Mouse (Mus musculus) spleen, adult 10 weeks (tissue): ENCODE results near the gene Kif24. TPM values are rescaled to one million over a fixed set of nuclear protein-coding genes. Genes with fewer than 3 reads are reported as not detected.

Experiments
- polyA plus RNA-seq: library from polyadenylated mRNA; stranded (reverse); fragments of 350-450 nt; fragmentation: Illumina TruSeq; extraction: RNeasy Lipid Tissue Mini Kit (QIAGEN cat#74804); gene quantifications from one replicate; pipeline ENCODE4 v1.2.3, GENCODE M21; 2015; ENCODE audit warnings: low replicate concordance; ENCODE audit not compliant: insufficient read depth

Gene Kif24
- 3.5 TPM for polyA plus RNA-seq

DNA sequence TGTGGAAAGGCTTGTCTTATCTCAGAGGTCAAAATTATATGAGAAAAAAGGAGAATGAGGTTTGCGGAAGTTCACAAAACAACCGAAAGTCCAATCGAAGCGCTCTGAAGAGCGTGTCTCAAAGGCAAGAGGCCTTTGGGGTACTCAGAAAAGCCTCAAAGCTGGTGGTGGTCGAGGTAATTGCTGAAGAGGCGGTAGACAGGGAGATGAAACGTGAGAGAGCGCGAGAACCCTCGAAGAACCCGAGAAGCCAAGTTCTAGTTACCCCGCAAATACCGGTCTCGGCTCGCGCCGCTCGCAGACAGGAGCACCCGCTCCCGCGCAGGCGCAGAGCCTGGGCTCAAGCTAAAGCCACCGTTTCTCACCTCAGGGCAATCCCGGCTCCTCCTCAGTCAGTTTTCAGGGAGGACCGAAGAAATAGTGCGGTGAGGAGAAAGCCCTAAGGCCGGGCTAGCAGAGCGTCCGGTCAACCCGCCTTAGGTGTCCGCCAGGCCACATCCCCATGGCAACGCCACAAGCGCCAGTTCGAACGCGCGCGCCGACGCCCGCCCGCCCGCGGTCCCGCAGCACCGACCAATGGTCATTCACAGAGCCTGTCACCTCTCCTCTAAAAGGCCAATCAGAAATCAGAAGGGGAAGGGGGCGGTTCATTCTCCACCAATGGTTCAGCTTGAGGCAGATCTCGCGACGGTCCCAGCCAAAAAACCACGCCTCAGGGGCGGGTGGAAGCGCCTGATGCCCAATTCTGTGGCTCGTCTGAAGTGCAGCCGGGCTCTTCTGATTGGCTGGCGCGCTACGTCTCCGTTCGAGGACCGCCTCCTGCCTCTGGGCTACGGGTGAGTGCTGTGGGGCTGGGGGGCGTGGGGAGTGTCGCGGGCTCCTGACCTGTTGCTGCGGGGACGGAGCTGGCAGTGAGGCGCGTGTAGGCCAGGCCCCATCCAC is at the start of gene Kif24, which contains the start of gene Nudt2:
Gene Kif24, minus strand, starts transcription at position 543 of the 942 bp plus-strand sequence.
Gene Nudt2, plus strand, starts transcription at position 807 of the 942 bp plus-strand sequence.

DNA sequence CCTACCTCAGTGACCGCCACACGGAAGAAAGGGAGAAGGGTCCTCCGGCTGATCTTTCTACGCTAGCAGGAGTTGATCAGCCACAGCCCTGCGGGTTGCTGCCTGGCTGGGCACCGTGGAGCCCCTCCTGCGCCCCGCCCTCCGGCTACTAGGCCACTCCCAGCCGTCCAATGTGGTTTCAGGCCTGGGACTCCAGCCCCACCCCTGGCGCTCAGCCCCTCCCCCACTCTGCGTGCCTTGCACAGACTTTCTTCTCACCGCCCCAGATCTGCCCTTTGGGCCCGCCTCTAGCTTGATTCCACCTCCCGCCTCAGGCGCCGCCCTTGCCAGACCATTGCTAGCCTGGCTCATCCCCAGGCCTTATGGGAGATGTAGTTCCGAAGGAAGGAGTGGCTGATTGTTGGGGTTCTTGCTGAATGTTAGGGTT is 38.3 kb upstream of the Kif24 start, which contains the start of gene AI464131:
Gene AI464131, minus strand, starts transcription at position 91 of the 427 bp plus-strand sequence.

DNA sequence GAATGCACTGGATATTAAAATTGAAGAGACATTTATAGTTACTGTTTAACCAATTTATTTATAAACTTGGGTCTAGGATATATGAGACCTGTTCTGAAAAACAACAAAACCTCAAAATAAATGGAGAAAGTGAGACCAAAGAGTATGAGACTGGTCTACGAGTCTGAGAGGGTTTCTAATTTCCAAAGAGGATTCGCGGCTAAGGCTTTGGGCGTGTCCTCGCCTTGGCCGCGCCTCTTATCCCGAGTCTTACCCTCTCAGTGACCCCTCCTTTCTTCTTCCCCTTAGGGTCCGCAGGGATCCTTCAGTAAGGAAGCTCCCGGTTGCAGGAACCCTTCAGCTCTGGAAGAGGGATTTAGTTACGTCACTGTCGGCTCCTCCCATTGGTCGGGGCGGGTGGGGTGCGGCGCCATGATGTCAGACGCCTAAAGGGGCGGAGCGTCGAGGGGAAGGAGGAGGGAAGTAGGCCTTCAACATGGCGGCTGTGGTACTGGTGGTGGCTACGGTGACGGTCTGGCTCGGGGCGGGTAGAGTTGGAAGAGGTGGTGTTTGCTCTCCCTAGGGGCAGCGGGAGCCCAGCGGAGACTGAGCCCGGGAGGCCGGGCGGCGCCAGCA is 116.0 kb downstream of the Kif24 start, which contains the start of gene Ubap1:
Gene Ubap1, plus strand, starts transcription at position 413 of the 615 bp plus-strand sequence.

Other genes with a start within 250 kb of the Kif24 start
- 28.3 TPM for gene Ubap2, start 189.7 kb downstream of the Kif24 start, polyA plus RNA-seq
- gene Dcaf12, start 150.0 kb downstream of the Kif24 start, polyA plus RNA-seq = 92.7 TPM
- 58.5 TPM for gene Ubap1, start 115.9 kb downstream of the Kif24 start, polyA plus RNA-seq
- 14.7 TPM for gene Nudt2, start 264 bp upstream of the Kif24 start, polyA plus RNA-seq
- gene AI464131, start 38.2 kb upstream of the Kif24 start, polyA plus RNA-seq = 1.3 TPM
- not detected for gene 1110017D15Rik, start 52.4 kb upstream of the Kif24 start, polyA plus RNA-seq
- gene Fam219a, start 104.7 kb upstream of the Kif24 start, polyA plus RNA-seq = 13.6 TPM
- 0.66 TPM for gene Dnaic1, start 104.9 kb upstream of the Kif24 start, polyA plus RNA-seq
- gene Enho, start 175.4 kb upstream of the Kif24 start, polyA plus RNA-seq = not detected
- 1.3 TPM for gene Cntfr, start 232.2 kb upstream of the Kif24 start, polyA plus RNA-seq
- gene Il11ra1, start 235.1 kb upstream of the Kif24 start, polyA plus RNA-seq = 67.0 TPM
- gene Rpp25l, start 248.6 kb upstream of the Kif24 start, polyA plus RNA-seq = 10.1 TPM